In the genomic region with DNA sequence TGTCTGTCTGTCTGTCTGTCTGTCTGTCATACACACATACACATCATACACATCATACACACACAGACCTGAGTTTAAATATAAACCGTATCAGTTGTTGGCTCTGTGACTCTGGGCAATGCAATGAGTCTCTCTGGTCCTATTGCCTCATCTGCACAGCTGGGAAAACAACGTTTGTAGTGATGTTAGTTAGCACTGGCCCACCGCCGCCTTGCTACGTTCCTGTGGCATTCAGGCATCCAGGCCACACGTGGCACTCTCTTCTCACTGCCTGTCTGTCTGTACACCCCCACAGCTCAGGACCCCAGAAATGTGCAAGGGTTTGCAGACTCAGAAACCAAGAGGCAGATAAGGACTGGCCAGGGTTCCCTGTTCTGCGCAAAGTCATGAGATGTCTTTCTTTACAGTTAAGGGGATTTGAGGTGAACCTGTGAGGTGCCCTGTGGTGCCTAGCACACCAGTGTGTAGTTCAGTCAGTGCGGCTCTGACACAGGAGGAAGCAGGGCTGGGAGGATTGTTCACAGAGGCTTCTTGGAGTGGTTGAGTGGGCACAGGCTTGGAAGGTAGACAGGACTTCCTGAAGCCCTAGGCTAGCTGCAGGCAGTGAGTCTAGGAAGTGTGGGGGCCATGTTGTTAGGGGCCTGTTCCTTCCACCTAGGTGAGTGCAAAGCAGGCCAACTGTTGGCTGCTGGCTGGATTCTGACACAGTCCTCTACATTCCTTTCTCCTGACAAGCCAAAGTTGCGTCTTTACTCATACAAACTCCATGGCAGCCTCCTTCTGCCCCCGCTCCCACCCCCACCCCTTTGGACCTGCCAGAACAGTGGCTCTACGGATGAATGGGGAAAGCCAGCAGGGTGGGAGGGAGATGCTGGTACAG, we compare ENCODE assay signal across 18 mouse cellular contexts. TPM values are rescaled to one million over a fixed set of nuclear protein-coding genes. Genes with fewer than 3 reads are reported as not detected.
A peak's percentile ranks its signal among the peaks of the same experiment; 100 is the strongest.
DNase-seq lines count a peak whose midpoint lies in the region; ATAC-seq and TF ChIP-seq lines count a peak whose summit lies in the region.
"Had no signal": no experiment of that assay in that cellular context is flagged by ENCODE, and none has a peak within 500 bp of the region (broad histone marks: within the 10 kb centered on the region; RNA-seq: fewer than 3 reads in every experiment).

No protein-coding gene starts in this region.

- intact Hi-C loops in heart, postnatal 14 days (cut with DNase I), result no loop called here

- no peak for ATAC-seq in heart, embryonic 15.5 days (replicated peaks; ENCODE audit: insufficient number of reproducible peaks, insufficient read depth, low FRiP score, low read depth)
- no peak for ATAC-seq in lung, embryonic 16.5 days (ENCODE audit: low read depth)
- ATAC-seq: forebrain, embryonic 15.5 days; inflammation-experienced regulatory T-cells, adult 6 months; liver, postnatal 0 days had no signal

- H3K9ac ChIP-seq in heart, embryonic 15.5 days, result peak overlapping the region; percentile 29; the same call in 1 of the 2 replicates
- peak overlapping the region; percentile 54; the same call in 1 of the 2 replicates for H3K9ac ChIP-seq in lung, embryonic 16.5 days (ENCODE audit: low read length)
- H3K9ac ChIP-seq: forebrain, embryonic 15.5 days; liver, postnatal 0 days; midbrain, embryonic 12.5 days had no signal

- H3K4me1 ChIP-seq in heart, embryonic 15.5 days (replicated peaks), result peaks cover 83% of the 10 kb centered on the region
- H3K4me1 ChIP-seq in lung, embryonic 16.5 days (replicated peaks; ENCODE audit: control insufficient read depth, insufficient read depth, low read length), result peaks cover 49% of the 10 kb centered on the region
- H3K4me1 ChIP-seq in embryonic fibroblast, embryonic 13.5 days (ENCODE audit: control insufficient read depth, insufficient read depth, low read length), result peaks cover 11% of the 10 kb centered on the region

- H3K9me3 ChIP-seq in heart, embryonic 15.5 days (replicated peaks), result no peaks in the 10 kb centered on the region
- H3K9me3 ChIP-seq in lung, embryonic 16.5 days (ENCODE audit: control insufficient read depth, low read length), result no peaks in the 10 kb centered on the region
- H3K9me3 ChIP-seq: forebrain, embryonic 15.5 days; hindbrain, embryonic 10.5 days; midbrain, embryonic 12.5 days had no signal

- 0 out of 2 replicates have a peak overlapping the region, but pooled peaks have one; percentile 2 for H3K4me3 ChIP-seq in heart, embryonic 15.5 days
- no peak overlapping the region for H3K4me3 ChIP-seq in lung, embryonic 16.5 days (ENCODE audit: low read length)
- no peak overlapping the region for H3K4me3 ChIP-seq in embryonic fibroblast, embryonic 13.5 days (ENCODE audit: insufficient read depth, low read length)
- H3K4me3 ChIP-seq: forebrain, embryonic 15.5 days; hindbrain, embryonic 10.5 days; midbrain, embryonic 12.5 days had no signal

- DNase-seq in heart, postnatal 14 days, result no peak
- no peak for DNase-seq in lung, postnatal 14 days
- DNase-seq in MN1 (ENCODE audit: low spot score), result no peak
- no peak for DNase-seq in spleen, adult 12 weeks (ENCODE audit: low spot score)
- DNase-seq: cerebellum, adult 18-20 months; kidney, postnatal 10 days; liver, postnatal 0 days; right cerebral cortex, adult 18-20 months; spleen, adult 18-20 months; thymus, postnatal 25 days had no signal

- H3K27ac ChIP-seq in heart, embryonic 15.5 days, result peak overlapping the region; percentile 94
- peak overlapping the region; percentile 89 for H3K27ac ChIP-seq in lung, embryonic 16.5 days (ENCODE audit: low read length)
- peak overlapping the region; percentile 67 for H3K27ac ChIP-seq in embryonic fibroblast, embryonic 13.5 days (ENCODE audit: insufficient read depth, low read length)
- H3K27ac ChIP-seq: forebrain, embryonic 15.5 days; hindbrain, embryonic 10.5 days; midbrain, embryonic 12.5 days had no signal

- H3K27me3 ChIP-seq in heart, embryonic 15.5 days, result 0 out of 2 replicates have a peak, but pooled peaks cover 2% of the 10 kb centered on the region
- H3K27me3 ChIP-seq in lung, embryonic 16.5 days (ENCODE audit: control insufficient read depth, insufficient read depth, low read depth, low read length), result no peaks in the 10 kb centered on the region
- H3K27me3 ChIP-seq: forebrain, embryonic 15.5 days had no signal

- peak overlapping the region; percentile 55 for H3K4me2 ChIP-seq in heart, embryonic 15.5 days
- peak overlapping the region; percentile 14; the same call in 1 of the 2 replicates for H3K4me2 ChIP-seq in lung, embryonic 16.5 days (ENCODE audit: low read depth, low read length)
- H3K4me2 ChIP-seq: forebrain, embryonic 15.5 days; midbrain, embryonic 12.5 days had no signal

- H3K36me3 ChIP-seq in heart, embryonic 15.5 days, result no peaks in the 10 kb centered on the region
- no peaks in the 10 kb centered on the region for H3K36me3 ChIP-seq in lung, embryonic 16.5 days (ENCODE audit: control insufficient read depth, insufficient read depth, low read length)
- H3K36me3 ChIP-seq: forebrain, embryonic 15.5 days; hindbrain, embryonic 10.5 days; midbrain, embryonic 12.5 days had no signal

- TF ChIP-seq POLR2A in embryonic fibroblast, embryonic 13.5 days (IDR thresholded peaks at IDR 0.05; ENCODE audit: low read depth, low read length), result no peak

- TF ChIP-seq CTCF in embryonic fibroblast, embryonic 13.5 days (IDR thresholded peaks at IDR 0.05; ENCODE audit: borderline replicate concordance, insufficient read depth, low read length), result no peak

- WGBS in heart, embryonic 15.5 days, result 56% methylated on average over 11 of the region's 11 CpGs
- 56% methylated on average over 11 of the region's 11 CpGs for WGBS in lung, embryonic 16.5 days

RNA-seq across cellular contexts. Expression of a gene that starts 1.2 kb away (rescaled TPM):
- polyA plus RNA-seq in heart, embryonic 15.5 days (2015; fragmentation: Nextera tagmentation; extraction: Ambion mirVana), result 7.4 and 8.1 TPM in 2 replicates
- total RNA-seq in heart, postnatal 14 days (2021), result 1 to 10 TPM; 1.1 to 1.6 TPM
- 2.5 and 2.6 TPM in 2 replicates for polyA plus RNA-seq in lung, embryonic 16.5 days (2015; fragmentation: Nextera tagmentation; extraction: Ambion mirVana)
- 2.2 and 2.4 TPM in 2 replicates for polyA plus RNA-seq in embryonic fibroblast, embryonic 13.5 days (2011; ENCODE audit: insufficient read length, low read depth, missing spikeins)

RNA-seq across cellular contexts. Expression of a gene that starts 42.1 kb away (rescaled TPM):
- polyA plus RNA-seq in heart, embryonic 15.5 days (2015; fragmentation: Nextera tagmentation; extraction: Ambion mirVana), result 17.4 and 28.2 TPM in 2 replicates
- total RNA-seq in heart, postnatal 14 days (2021), result 1 to 10 TPM; 3.2 to 3.4 TPM
- polyA plus RNA-seq in lung, embryonic 16.5 days (2015; fragmentation: Nextera tagmentation; extraction: Ambion mirVana), result 173 and 187 TPM in 2 replicates
- 0.98 and 1.8 TPM in 2 replicates for polyA plus RNA-seq in embryonic fibroblast, embryonic 13.5 days (2011; ENCODE audit: insufficient read length, low read depth, missing spikeins)
- total RNA-seq: gastrocnemius, adult 8-10 months had no signal
